Mouse (Mus musculus): Measurements from ENCODE around the gene Pacsin1. TPM values are rescaled to one million over a fixed set of nuclear protein-coding genes. Genes with fewer than 3 reads are reported as not detected.

Pacsin1 gene
- polyA plus RNA-seq, 1 experiment: 12.0 TPM

DNA sequence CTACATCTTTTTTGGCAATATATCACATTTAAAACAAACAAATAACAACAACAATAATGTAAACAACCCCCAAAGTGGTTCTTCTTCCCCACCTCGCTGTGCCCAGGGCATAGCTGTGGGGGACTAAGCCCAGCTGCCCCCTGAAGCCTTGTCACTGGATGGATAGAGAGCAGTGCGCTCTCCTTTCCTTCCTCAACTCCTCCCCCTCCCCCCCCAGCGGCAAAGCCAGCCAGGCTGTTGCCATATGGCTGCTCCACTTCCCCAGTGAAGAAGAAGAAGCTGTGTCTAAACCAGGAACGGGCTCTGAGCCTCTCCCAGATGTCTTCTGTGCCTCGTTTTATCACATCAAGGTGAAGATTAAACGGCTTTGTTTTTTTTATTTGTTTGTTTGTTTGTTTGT, 12.2 kb upstream of the Pacsin1 start:
- Histone ChIP-seq H3K27ac (ENCODE audit: control insufficient read depth, insufficient read depth, low read depth, low read length, poor library complexity) (no peak overlapping the region), H3K4me1 (ENCODE audit: control insufficient read depth, insufficient read depth, low read length) (no peaks in the 10 kb centered on the region), H3K4me3 (replicated peaks; ENCODE audit: control insufficient read depth, low read depth, low read length) (no peak overlapping the region)
- TF ChIP-seq CTCF (IDR thresholded peaks at IDR 0.05; ENCODE audit: control insufficient read depth, insufficient read depth, low read length): no peak
- WGBS: 3% methylated on average over 6 of the region's 6 CpGs

- WGBS: 78% methylated on average over 9 of the region's 9 CpGs
- no peak overlapping the region for H3K27ac ChIP-seq (ENCODE audit: control insufficient read depth, insufficient read depth, low read depth, low read length, poor library complexity)
- no peak for TF ChIP-seq CTCF (IDR thresholded peaks at IDR 0.05; ENCODE audit: control insufficient read depth, insufficient read depth, low read length)
- no peak for TF ChIP-seq POLR2A (IDR thresholded peaks at IDR 0.05; ENCODE audit: borderline replicate concordance, control insufficient read depth, low read depth, low read length)
- no peaks in the 10 kb centered on the region for H3K4me1 ChIP-seq (ENCODE audit: control insufficient read depth, insufficient read depth, low read length)
- H3K4me3 ChIP-seq (replicated peaks; ENCODE audit: control insufficient read depth, low read depth, low read length): no peak overlapping the region
These were observed 11.6 kb upstream of the Pacsin1 start for GRCm38 (mm10) chr17:27643756-27644155.

DNA sequence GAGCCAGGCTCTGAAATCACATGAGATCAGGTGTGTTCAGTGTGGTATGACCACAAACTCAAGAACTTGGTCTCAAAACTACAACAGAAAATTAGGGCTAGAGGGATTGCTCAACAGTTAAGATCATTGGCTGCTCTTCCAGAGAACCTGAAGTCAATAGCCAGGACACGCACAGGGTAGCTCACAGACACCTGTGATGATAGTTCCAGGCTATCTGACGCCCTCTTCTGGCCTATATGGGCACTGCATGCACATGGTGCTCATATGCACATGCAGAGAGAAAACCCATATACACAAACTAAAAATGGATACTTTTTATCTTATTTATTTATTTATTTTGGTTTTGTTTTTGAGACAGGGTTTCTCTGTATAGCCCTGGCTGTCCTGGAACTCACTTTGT, 10.7 kb upstream of the Pacsin1 start:
- WGBS: 46% methylated on average over 2 of the region's 2 CpGs
- no peak for TF ChIP-seq POLR2A (IDR thresholded peaks at IDR 0.05; ENCODE audit: borderline replicate concordance, control insufficient read depth, low read depth, low read length)
- TF ChIP-seq CTCF (IDR thresholded peaks at IDR 0.05; ENCODE audit: control insufficient read depth, insufficient read depth, low read length): no peak
- no peaks in the 10 kb centered on the region for H3K4me1 ChIP-seq (ENCODE audit: control insufficient read depth, insufficient read depth, low read length)
- H3K4me3 ChIP-seq (replicated peaks; ENCODE audit: control insufficient read depth, low read depth, low read length): no peak overlapping the region
- no peak overlapping the region for H3K27ac ChIP-seq (ENCODE audit: control insufficient read depth, insufficient read depth, low read depth, low read length, poor library complexity)

DNA sequence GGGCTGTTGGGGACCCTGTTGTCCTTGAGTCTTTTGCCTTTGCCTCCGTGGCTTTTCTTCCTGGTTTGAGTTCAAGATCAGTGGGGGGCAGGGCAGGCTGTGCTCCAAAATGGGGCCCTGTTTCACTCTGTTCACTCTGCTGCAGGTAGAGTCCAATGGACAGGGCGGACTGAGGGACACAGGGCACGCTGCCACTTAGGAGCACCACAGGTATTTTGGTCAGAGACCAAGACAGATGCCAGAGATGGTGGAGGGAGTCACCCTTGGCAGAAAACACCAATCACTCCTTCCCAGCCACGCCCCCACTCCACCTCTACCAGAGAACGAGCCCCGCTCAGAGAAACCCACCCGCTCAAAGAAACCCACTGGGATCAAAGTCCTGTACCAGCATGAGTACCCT, 9.5 kb upstream of the Pacsin1 start:
- 78% methylated on average over 7 of the region's 7 CpGs for WGBS
- H3K4me3 ChIP-seq (replicated peaks; ENCODE audit: control insufficient read depth, low read depth, low read length): no peak overlapping the region
- TF ChIP-seq POLR2A (IDR thresholded peaks at IDR 0.05; ENCODE audit: borderline replicate concordance, control insufficient read depth, low read depth, low read length) (no peak), CTCF (IDR thresholded peaks at IDR 0.05; ENCODE audit: control insufficient read depth, insufficient read depth, low read length) (no peak)
- no peak overlapping the region for H3K27ac ChIP-seq (ENCODE audit: control insufficient read depth, insufficient read depth, low read depth, low read length, poor library complexity)
- no peaks in the 10 kb centered on the region for H3K4me1 ChIP-seq (ENCODE audit: control insufficient read depth, insufficient read depth, low read length)

DNA sequence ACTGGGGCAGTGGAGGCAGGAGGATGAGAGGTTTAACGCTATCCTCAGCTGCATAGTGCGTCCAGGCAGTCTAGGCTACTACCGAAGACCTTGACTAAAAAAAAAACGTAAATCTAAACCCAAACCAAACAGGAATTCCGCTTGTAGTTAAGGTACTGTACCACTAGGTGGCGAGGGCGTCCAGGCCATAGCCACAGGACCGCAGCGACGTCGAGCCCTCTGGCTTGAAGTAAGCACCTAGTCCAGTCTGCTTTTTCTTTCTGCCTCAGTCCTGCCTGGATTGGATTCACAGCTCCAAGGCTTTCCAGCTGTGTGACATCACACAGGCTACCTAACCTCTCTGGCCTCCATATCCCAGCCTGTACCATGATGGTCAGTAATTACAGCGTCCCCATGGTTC, 5.1 kb upstream of the Pacsin1 start:
- Histone ChIP-seq H3K4me3 (replicated peaks; ENCODE audit: control insufficient read depth, low read depth, low read length) (no peak overlapping the region), H3K4me1 (ENCODE audit: control insufficient read depth, insufficient read depth, low read length) (no peaks in the 10 kb centered on the region; the same call in 1 of the 2 replicates), H3K27ac (ENCODE audit: control insufficient read depth, insufficient read depth, low read depth, low read length, poor library complexity) (no peak overlapping the region)
- TF ChIP-seq POLR2A (IDR thresholded peaks at IDR 0.05; ENCODE audit: borderline replicate concordance, control insufficient read depth, low read depth, low read length): no peak
- peak; percentile 95 for TF ChIP-seq CTCF (IDR thresholded peaks at IDR 0.05; ENCODE audit: control insufficient read depth, insufficient read depth, low read length)
- WGBS: 6% methylated on average over 12 of the region's 12 CpGs

DNA sequence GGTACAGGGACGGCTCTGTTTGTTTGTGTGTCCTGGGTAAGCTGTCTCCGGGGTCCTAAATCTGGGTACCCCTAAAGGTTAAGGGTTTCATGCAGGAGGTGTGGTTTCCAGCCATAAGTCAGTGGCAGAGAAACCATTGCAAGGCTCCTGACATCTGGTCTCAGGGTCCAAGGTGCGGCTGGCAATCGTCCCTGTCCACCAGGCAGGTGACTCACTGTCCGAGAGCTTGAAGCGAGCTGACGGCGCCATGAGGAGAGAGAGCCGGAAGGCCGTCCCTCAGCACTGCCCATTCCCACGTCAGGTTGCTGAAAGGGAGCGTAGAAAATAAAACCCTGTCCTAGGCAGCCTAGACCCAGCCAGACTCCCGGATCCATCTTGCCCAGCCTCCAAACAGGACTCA, 4.7 kb upstream of the Pacsin1 start:
- TF ChIP-seq POLR2A (IDR thresholded peaks at IDR 0.05; ENCODE audit: borderline replicate concordance, control insufficient read depth, low read depth, low read length): no peak
- TF ChIP-seq CTCF (IDR thresholded peaks at IDR 0.05; ENCODE audit: control insufficient read depth, insufficient read depth, low read length): no peak
- 74% methylated on average over 13 of the region's 13 CpGs for WGBS
- Histone ChIP-seq H3K4me1 (ENCODE audit: control insufficient read depth, insufficient read depth, low read length) (no peaks in the 10 kb centered on the region; the same call in 1 of the 2 replicates), H3K27ac (ENCODE audit: control insufficient read depth, insufficient read depth, low read depth, low read length, poor library complexity) (no peak overlapping the region), H3K4me3 (replicated peaks; ENCODE audit: control insufficient read depth, low read depth, low read length) (no peak overlapping the region)

- TF ChIP-seq CTCF (IDR thresholded peaks at IDR 0.05; ENCODE audit: control insufficient read depth, insufficient read depth, low read length) (no peak), POLR2A (IDR thresholded peaks at IDR 0.05; ENCODE audit: borderline replicate concordance, control insufficient read depth, low read depth, low read length) (no peak)
- Histone ChIP-seq H3K4me1 (ENCODE audit: control insufficient read depth, insufficient read depth, low read length) (no peaks in the 10 kb centered on the region; the same call in 1 of the 2 replicates), H3K27ac (ENCODE audit: control insufficient read depth, insufficient read depth, low read depth, low read length, poor library complexity) (no peak overlapping the region), H3K4me3 (replicated peaks; ENCODE audit: control insufficient read depth, low read depth, low read length) (no peak overlapping the region)
- WGBS: 36% methylated on average over 23 of the region's 23 CpGs
These were observed 3.1 kb upstream of the Pacsin1 start for GRCm38 (mm10) chr17:27652046-27652790.

DNA sequence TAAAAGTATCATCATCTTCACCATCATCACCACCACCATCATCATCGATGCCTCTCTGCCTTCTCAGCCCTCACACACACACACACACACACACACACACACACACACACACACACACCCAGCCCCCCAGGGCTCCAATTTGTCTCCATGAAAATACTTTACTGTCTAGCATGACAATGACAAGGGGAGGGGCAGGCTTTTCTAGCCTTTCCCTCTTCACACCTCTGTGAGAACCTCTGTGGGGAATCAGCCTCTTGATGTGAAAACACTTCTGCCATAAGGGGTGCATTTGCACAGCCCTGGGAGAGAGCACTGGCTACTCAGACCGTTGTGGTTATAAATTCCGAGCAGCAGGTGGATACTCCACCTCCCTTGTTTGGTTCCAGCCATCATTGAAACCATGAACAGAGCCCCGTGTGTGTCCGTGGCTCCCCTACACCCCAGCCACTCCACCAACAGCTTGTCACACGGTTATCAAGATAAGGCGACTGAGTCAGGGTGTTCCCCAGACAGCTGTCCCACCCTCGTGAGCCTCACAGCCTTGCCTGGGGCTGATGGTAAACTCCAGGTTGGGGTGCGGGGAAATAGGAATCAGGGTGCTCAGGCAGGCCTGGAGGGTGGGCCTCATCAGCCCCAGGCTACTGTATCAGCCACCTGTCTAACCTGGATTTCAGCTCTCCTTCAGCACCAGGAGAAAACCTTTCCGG, 1.9 kb upstream of the Pacsin1 start:
- WGBS: 71% methylated on average over 10 of the region's 10 CpGs
- TF ChIP-seq CTCF (IDR thresholded peaks at IDR 0.05; ENCODE audit: control insufficient read depth, insufficient read depth, low read length) (no peak), POLR2A (IDR thresholded peaks at IDR 0.05; ENCODE audit: borderline replicate concordance, control insufficient read depth, low read depth, low read length) (no peak)

More for the DNA sequence above, 1.9 kb upstream of the Pacsin1 start:
- no peak overlapping the region for H3K4me3 ChIP-seq (replicated peaks; ENCODE audit: control insufficient read depth, low read depth, low read length)
- no peaks in the 10 kb centered on the region; the same call in 1 of the 2 replicates for H3K4me1 ChIP-seq (ENCODE audit: control insufficient read depth, insufficient read depth, low read length)
- H3K27ac ChIP-seq (ENCODE audit: control insufficient read depth, insufficient read depth, low read depth, low read length, poor library complexity): no peak overlapping the region

Data from bone marrow, adult 2 months (tissue).